Mouse (Mus musculus) thymus, postnatal 14 days (tissue): ENCODE results near the gene Rps6kl1.

Experiments used
- DNase-seq: peaks from one replicate; pipeline ENCODE4 v3.0.0; 2021

Gene Rps6kl1

DNA sequence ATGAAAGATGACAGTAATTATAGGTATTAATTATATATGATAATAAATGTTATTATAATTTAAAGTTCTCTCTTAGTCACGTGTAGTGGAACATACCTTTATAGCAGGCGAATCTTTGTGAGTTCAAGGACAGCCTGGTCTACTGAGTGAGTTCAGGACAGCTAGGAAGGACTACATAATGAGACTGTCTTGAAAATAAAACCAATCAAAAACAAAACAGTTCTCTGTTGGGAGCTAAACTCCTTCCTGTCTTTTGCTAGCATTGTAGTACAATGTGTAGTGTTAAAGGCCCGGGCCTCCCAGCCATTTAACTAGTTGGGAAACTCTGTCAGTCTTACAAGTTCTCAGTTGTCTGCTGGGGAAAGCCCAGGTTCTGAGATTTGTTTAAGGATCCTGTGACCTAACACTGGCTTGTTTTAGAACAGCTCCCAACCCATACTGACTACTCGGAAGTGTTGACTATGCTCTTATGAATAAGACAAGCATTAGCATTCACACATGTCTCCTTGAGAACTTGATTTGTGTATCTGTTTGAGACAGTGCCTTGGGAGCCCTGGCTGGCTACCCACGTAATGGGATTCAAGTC lies 49.5 kb downstream of the Rps6kl1 start:
- no peak for DNase-seq

DNA sequence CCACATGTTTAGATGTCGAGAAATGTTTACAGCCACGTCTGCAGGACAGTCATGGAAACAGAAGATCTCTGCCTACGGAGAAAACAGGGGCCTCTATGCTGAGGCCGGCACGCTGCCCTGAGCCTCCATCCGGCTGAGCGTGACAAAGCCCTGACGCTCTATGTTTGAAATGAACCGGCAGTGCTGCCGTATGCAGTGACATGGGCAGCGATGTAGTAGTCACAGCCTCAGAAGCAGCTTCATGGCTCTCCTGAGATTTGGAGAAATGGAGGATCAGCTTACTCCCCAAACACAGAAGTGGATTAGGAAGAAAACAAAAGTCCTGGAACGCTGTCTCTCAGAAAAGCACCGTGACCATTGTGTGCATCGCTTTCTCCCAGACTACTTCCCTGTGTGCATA lies 50.1 kb downstream of the Rps6kl1 start:
- DNase-seq = no peak

DNA sequence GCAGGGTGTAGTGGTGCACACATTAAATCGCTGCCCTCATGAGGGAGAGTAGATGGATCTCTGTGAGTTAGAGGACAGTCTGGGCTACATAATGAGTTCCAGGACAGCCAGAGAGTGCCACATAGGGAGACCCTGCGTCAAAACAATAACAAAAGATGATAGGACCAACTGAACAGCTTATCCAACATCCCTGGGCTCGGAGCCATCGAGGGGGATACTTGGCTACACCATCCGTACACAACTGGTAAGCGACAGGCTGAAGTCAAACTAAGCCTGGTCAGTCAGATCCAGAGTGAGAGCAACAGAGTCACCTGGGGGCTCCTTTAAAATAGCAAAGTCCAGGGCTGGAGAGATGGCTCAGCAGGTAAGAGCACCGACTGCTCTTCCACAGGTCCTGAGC lies 55.2 kb downstream of the Rps6kl1 start:
- DNase-seq = no peak

DNA sequence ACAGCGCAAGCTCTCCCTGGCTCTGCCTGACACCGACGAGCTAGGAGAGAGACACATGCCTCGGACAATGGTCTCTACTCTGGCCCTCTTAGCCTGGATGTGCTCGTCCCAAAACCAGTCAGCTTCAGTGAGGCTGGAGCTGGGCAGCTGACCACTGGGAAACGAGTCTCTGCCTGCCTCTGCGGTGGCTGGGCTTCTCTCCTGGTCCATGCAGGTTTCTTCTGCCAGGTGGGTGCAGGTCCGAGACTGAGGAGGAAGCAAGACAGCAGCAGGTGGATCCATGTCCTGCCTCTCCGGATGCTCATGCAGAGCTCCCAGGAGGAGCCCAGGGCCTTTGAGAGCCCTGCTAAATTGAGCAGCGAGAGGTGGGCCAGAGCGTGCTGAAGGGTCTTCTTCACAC lies 55.9 kb downstream of the Rps6kl1 start:
- DNase-seq = no peak

DNA sequence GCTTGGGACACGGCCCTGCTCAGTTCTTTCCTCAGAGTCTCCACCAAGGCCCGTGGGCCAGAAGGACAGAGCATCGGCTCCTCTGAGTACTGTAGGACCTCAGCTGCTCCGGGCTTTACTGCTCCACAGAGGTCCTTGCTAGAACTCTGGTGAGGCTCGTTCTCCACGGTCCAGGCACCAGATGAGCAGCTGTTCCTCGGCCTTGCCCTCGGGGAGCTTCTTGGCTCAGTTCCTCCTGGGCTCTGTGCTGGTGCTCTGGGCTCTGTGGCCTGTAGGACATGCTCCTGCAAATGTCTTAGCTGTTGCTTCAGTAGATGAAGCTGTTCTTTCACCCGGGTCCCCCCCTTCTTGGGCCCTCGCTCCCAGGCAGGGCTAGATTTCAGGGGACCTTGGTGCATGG lies 56.4 kb downstream of the Rps6kl1 start:
- no peak for DNase-seq

DNA sequence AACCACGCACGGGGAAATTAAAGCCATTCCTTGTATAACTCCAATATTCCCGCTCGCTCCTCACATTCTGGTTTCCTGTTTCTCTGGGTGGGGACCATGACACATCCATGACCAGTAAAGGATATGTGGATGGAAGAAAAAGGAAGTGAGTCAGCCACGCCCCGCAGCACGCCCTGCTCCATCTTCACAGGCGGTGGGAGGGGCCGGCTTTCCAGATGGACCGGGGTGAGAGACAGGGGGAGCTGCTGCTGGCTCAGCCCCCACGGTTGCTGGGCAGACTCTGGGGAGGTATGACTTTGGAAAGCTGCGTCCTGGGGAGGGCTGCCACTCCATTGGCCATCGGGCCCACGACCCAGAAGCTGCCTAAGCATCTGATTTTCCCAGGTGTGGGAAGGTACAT lies 57.1 kb downstream of the Rps6kl1 start:
- DNase-seq = no peak

DNA sequence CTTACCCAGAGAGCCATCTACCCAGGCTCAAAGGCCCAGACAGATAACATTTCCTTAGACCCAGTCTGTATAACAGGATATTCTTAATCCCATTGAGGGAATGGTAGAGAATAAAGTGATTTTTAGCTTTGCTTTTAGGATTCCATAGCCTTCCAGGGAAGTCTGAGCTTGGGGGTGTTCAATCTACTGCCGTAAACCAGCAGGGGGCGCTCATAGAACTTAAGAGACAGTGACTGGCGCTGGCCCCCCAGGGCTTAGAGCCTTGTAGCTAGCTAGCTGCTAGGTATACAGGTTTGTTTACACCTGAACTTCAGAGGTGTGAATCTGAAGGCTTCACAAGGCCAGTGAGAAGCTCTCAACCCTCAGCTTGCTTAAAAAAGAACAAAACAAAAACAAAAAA lies 58.9 kb downstream of the Rps6kl1 start:
- peak; percentile 84 for DNase-seq

DNA sequence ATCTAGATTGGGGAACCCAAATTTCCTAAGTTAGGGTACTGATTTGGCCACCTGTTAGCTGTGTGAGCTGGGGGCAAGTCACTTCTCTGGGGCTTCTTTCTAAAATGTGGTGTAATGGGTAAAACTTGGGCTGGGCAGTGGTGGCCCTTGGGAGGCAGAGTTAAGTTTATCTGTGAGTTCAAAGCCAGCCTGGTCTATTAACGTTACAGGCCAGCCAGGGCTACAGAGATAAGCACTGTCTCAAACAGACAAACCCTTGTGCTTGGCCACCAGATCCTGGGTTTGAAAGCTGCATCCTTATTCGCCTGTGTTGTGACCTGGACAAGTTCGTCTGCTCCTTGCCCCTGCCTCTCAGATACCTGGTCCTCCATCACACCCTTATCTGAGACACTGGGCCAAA lies 59.9 kb downstream of the Rps6kl1 start:
- DNase-seq = no peak

DNA sequence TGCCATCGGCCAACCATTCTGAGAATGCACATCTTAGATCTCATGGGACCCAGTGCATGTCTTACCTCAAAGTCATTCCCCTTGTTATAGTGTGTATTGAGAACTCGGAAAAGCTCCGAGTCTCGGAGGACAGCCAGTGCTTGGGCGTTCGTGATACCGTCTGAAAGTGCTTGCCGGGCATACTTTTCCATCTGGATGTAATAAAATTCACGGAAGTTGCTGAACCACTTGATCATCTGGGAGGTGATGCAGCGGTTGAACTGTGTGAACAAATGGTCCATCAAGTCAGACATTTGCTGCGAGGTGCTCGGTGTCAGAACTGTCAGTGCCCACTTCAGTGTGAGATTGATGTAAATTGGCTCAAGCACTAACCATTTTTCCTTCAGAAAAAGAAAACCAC lies 63.2 kb downstream of the Rps6kl1 start:
- DNase-seq = no peak
